Mouse (Mus musculus): ENCODE measurements around the gene Ppp1r12b. TPM values are rescaled to one million over a fixed set of nuclear protein-coding genes. Genes with fewer than 3 reads are reported as not detected.
A peak's percentile ranks its signal among the peaks of the same experiment; 100 is the strongest.

Gene Ppp1r12b
- polyA plus RNA-seq, 1 experiment: 16.0 TPM

DNA sequence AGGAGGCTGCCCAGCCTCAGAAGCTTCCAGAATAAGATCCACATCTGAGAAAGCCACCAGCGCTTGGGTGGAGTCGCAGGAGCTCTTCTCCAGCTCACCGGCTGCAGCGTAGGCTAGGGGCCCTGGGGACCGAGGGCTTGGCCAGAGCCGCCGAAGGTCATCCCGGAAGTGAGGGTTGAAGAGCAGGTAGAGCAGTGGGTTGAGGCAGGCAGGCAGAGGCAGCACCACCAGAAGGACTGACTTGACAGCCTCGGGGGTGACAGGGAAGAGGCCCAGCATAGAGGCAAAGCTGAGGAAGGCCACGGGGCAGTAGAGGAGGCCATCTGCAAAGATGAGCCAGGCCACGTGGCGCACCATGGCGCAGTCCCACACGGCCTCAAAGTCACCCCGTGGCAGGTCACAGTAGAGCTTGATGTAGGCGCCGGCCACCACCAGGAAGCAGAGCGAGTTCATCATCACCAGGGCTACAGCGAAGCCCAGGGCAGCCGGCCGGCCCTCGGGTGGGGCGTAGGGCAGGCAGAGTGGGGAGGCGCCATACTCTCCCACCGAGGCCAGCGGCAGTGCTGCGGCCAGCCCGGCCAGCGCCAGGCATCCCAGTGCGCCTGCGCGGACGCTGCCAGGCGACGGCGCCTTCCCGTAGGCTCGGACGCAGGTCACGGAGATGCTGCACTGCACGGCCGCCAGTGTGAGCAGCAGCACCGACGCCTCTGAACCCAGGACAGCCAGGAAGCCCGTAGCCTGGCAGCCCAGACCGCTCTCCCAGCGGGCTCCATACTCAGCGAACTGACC, 31.6 kb upstream of the Ppp1r12b start:
- Histone ChIP-seq H3K36me3 (ENCODE audit: control insufficient read depth, insufficient read depth, low read length) (no peaks in the 10 kb centered on the region), H3K27ac (ENCODE audit: control insufficient read depth, insufficient read depth, low read length) (no peak overlapping the region), H3K4me1 (replicated peaks; ENCODE audit: control insufficient read depth, insufficient read depth, low read length) (peaks cover 17% of the 10 kb centered on the region), H3K4me3 (ENCODE audit: control insufficient read depth, insufficient read depth, low read length) (peak overlapping the region; percentile 36), H3K27me3 (ENCODE audit: control insufficient read depth, insufficient read depth, low read length) (no peaks in the 10 kb centered on the region; the same call in 1 of the 2 replicates)
- TF ChIP-seq CTCF (IDR thresholded peaks at IDR 0.05; ENCODE audit: borderline replicate concordance, control insufficient read depth, extremely low read depth, insufficient read depth, low read length, poor library complexity) (no peak), POLR2A (IDR thresholded peaks at IDR 0.05; ENCODE audit: control insufficient read depth, extremely low read depth, insufficient read depth, low read length, poor library complexity) (no peak)
- WGBS: 25% methylated on average over 48 of the region's 48 CpGs
- DNase-seq: no peak

DNA sequence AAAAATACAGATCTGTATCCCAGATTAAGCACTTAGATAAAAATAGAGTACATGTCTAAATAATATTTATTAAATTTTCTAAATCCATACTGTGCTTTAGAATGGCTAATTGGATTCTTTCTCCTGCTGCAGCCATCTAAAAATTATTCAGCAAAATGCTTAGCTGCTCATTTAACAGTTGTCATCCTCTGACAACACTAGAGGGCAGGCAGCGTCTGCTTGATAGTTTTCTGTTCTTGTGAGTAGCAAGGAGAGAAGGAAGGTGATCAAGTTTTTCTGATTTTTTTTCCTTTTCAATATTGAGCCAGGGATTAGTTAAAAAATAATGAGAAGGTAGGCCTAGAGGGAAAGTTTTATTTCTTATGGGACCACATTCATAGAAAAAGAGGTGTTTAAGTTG, 17.2 kb upstream of the Ppp1r12b start:
- WGBS: 90% methylated on average over 1 of the region's 1 CpGs
- no peak for DNase-seq
- H3K36me3 ChIP-seq (ENCODE audit: control insufficient read depth, insufficient read depth, low read length): peaks cover 40% of the 10 kb centered on the region

DNA sequence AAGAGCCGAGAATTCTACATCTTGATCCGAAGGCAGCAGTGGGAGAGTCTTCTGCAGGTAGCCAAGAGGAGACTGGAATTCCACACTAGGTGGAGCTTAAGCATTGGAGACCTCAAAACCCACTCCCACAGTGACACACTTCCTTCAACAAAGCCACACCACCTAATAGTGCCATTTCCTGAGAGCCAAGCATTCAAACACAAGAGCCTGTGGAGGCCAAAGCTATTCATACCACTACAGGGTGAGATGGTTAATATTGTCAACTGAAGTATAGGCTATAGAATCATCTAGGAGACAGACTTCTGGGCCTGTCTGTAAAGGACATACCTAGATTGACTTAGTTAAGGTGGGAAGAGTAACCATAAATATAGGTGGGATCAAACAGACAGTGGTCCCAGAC, 9.7 kb upstream of the Ppp1r12b start:
- H3K27me3 ChIP-seq (ENCODE audit: control insufficient read depth, insufficient read depth, low read length): no peaks in the 10 kb centered on the region
- no peak for DNase-seq
- WGBS: 100% methylated on average over 2 of the region's 2 CpGs
- peaks cover 3% of the 10 kb centered on the region; the same call in 1 of the 2 replicates for H3K4me1 ChIP-seq (replicated peaks; ENCODE audit: control insufficient read depth, insufficient read depth, low read length)
- no peak for TF ChIP-seq CTCF (IDR thresholded peaks at IDR 0.05; ENCODE audit: borderline replicate concordance, control insufficient read depth, extremely low read depth, insufficient read depth, low read length, poor library complexity)
- no peak for TF ChIP-seq POLR2A (IDR thresholded peaks at IDR 0.05; ENCODE audit: control insufficient read depth, extremely low read depth, insufficient read depth, low read length, poor library complexity)
- no peak overlapping the region for H3K4me3 ChIP-seq (ENCODE audit: control insufficient read depth, insufficient read depth, low read length)
- H3K36me3 ChIP-seq (ENCODE audit: control insufficient read depth, insufficient read depth, low read length): peaks cover 15% of the 10 kb centered on the region
- no peak overlapping the region for H3K27ac ChIP-seq (ENCODE audit: control insufficient read depth, insufficient read depth, low read length)

More for the DNA sequence above, 17.2 kb upstream of the Ppp1r12b start:
- no peaks in the 10 kb centered on the region for H3K27me3 ChIP-seq (ENCODE audit: control insufficient read depth, insufficient read depth, low read length)
- no peak overlapping the region for H3K27ac ChIP-seq (ENCODE audit: control insufficient read depth, insufficient read depth, low read length)
- no peak overlapping the region for H3K4me3 ChIP-seq (ENCODE audit: control insufficient read depth, insufficient read depth, low read length)
- TF ChIP-seq POLR2A (IDR thresholded peaks at IDR 0.05; ENCODE audit: control insufficient read depth, extremely low read depth, insufficient read depth, low read length, poor library complexity) (no peak), CTCF (IDR thresholded peaks at IDR 0.05; ENCODE audit: borderline replicate concordance, control insufficient read depth, extremely low read depth, insufficient read depth, low read length, poor library complexity) (no peak)
- no peaks in the 10 kb centered on the region for H3K4me1 ChIP-seq (replicated peaks; ENCODE audit: control insufficient read depth, insufficient read depth, low read length)

DNA sequence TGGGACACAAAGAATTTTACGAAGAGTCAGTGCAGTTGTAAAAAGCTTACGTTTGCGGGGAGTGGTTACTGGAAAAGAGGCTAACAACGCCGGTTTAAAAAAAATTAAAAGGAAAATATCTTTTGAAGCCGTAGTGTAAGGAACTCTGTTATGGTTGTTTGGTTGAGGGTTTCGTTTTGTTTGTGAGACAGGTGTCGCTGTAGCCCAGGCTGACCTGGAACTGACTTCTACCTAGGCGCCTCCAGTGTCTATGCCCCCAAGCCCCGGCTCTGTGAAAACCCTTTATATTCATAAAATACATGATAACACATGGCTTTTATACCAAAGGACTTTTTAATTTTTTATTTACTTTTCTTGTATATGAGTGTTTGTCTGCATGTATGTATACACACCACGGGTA, 7.1 kb upstream of the Ppp1r12b start:
- DNase-seq: peak; percentile 56
- TF ChIP-seq POLR2A (IDR thresholded peaks at IDR 0.05; ENCODE audit: control insufficient read depth, extremely low read depth, insufficient read depth, low read length, poor library complexity) (no peak), CTCF (IDR thresholded peaks at IDR 0.05; ENCODE audit: borderline replicate concordance, control insufficient read depth, extremely low read depth, insufficient read depth, low read length, poor library complexity) (no peak)
- Histone ChIP-seq H3K4me3 (ENCODE audit: control insufficient read depth, insufficient read depth, low read length) (peak overlapping the region; percentile 65), H3K4me1 (replicated peaks; ENCODE audit: control insufficient read depth, insufficient read depth, low read length) (peaks cover 3% of the 10 kb centered on the region; the same call in 1 of the 2 replicates), H3K36me3 (ENCODE audit: control insufficient read depth, insufficient read depth, low read length) (no peaks in the 10 kb centered on the region), H3K27me3 (ENCODE audit: control insufficient read depth, insufficient read depth, low read length) (no peaks in the 10 kb centered on the region), H3K27ac (ENCODE audit: control insufficient read depth, insufficient read depth, low read length) (no peak overlapping the region)
- WGBS: 5% methylated on average over 11 of the region's 11 CpGs

DNA sequence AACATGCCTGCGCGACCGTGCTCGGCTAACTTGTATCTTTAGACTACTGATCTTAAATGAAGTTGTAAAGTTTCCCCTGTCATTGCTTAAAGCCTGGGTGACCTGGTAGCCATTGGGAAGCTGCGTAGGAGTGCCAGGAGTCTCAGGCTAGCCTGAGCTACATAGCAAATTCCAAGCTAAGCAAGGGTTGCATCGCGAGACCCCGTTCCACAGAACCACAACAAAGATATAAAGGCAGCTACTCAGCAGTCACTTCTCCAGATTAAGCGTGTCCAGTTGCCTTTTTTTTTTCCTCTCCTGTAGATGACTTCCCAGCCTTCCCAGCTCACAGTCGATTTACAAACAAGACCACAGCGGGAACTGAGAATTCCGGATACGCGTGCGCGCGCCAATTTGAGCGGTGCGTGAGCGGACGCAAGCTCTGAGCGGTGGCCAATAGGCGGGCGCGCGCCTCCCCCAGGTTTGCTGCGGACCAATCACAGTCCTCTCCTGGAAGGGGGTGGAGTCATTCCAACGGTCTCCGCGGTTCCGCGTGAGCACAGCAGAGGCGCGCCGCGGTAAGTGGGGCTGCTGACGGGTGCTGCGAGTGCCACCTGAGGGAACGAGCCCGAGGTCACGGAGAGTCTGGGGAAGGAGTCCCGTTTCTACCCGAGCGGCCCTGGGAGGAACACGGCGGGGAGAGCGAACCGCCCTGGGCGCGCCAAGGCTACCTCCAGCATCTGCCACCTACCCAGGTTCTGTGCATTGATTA, 6.5 kb upstream of the Ppp1r12b start, which contains the start of gene Ube2t:
Gene Ube2t, plus strand, starts transcription at position 513 of the 751 bp plus-strand sequence.
- 2% methylated on average over 50 of the region's 50 CpGs for WGBS
- TF ChIP-seq POLR2A (IDR thresholded peaks at IDR 0.05; ENCODE audit: control insufficient read depth, extremely low read depth, insufficient read depth, low read length, poor library complexity): peak; percentile 83; the same call in 1 of the 2 replicates
- peak; percentile 58; the same call in 1 of the 2 replicates for TF ChIP-seq CTCF (IDR thresholded peaks at IDR 0.05; ENCODE audit: borderline replicate concordance, control insufficient read depth, extremely low read depth, insufficient read depth, low read length, poor library complexity)
- Histone ChIP-seq H3K36me3 (ENCODE audit: control insufficient read depth, insufficient read depth, low read length) (no peaks in the 10 kb centered on the region), H3K27ac (ENCODE audit: control insufficient read depth, insufficient read depth, low read length) (no peak within 1 kb of the TSS), H3K4me3 (ENCODE audit: control insufficient read depth, insufficient read depth, low read length) (peak within 1 kb of the TSS; percentile 65), H3K4me1 (replicated peaks; ENCODE audit: control insufficient read depth, insufficient read depth, low read length) (peaks cover 3% of the 10 kb centered on the region; the same call in 1 of the 2 replicates), H3K27me3 (ENCODE audit: control insufficient read depth, insufficient read depth, low read length) (no peaks in the 10 kb centered on the region)
- peak; percentile 98 for DNase-seq

DNA sequence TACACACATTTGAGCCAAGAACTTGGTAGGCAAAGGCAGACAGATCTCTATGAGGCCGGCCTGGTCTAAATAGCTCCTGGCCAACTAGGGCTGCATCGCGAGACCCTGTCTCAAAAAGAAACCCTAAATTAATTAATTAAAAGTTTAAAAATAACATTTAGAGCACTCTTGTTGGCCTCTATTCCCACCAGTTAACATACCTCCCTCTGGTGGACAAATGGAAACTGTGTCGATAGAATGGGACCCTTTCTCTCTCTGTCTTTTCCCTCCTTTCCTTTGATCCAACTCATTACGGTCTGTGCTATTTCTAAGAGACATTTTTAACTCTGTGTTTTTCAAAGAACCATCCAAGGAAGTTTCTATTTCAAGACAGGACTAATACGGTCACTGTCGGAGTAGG, 4.9 kb upstream of the Ppp1r12b start:
- no peak for DNase-seq
- H3K27ac ChIP-seq (ENCODE audit: control insufficient read depth, insufficient read depth, low read length): no peak overlapping the region
- TF ChIP-seq CTCF (IDR thresholded peaks at IDR 0.05; ENCODE audit: borderline replicate concordance, control insufficient read depth, extremely low read depth, insufficient read depth, low read length, poor library complexity) (no peak), POLR2A (IDR thresholded peaks at IDR 0.05; ENCODE audit: control insufficient read depth, extremely low read depth, insufficient read depth, low read length, poor library complexity) (no peak)
- no peaks in the 10 kb centered on the region for H3K27me3 ChIP-seq (ENCODE audit: control insufficient read depth, insufficient read depth, low read length)
- no peaks in the 10 kb centered on the region for H3K36me3 ChIP-seq (ENCODE audit: control insufficient read depth, insufficient read depth, low read length)
- 69% methylated on average over 7 of the region's 7 CpGs for whole genome bisulfite sequencing
- H3K4me3 ChIP-seq (ENCODE audit: control insufficient read depth, insufficient read depth, low read length): no peak overlapping the region
- peaks cover 3% of the 10 kb centered on the region; the same call in 1 of the 2 replicates for H3K4me1 ChIP-seq (replicated peaks; ENCODE audit: control insufficient read depth, insufficient read depth, low read length)
